Mouse (Mus musculus) E14TG2a.4 (cell line): ENCODE measurements around the gene Josd1.

Experiments used
- CTCF ChIP-seq: conservative IDR thresholded peaks from 2 replicates; pipeline ENCODE4 v1.5.1; 2014; ENCODE audit warnings: low read length
- NANOG ChIP-seq: IDR thresholded peaks from 2 replicates; pipeline ENCODE4 v1.6.1; 2014; ENCODE audit warnings: borderline replicate concordance, low read length, mixed read lengths
- POU5F1 ChIP-seq: IDR thresholded peaks from 2 replicates; pipeline ENCODE4 v1.6.1; 2014; ENCODE audit warnings: low read length, borderline replicate concordance

GRCm38 (mm10) chr15:79715646-79716045, 27.9 kb upstream of the Josd1 start:
- no peak for TF ChIP-seq CTCF
- TF ChIP-seq NANOG, result no peak
- no peak for TF ChIP-seq POU5F1
